Mouse (Mus musculus): ENCODE data around the gene Galntl6. TPM values are rescaled to one million over a fixed set of nuclear protein-coding genes. Genes with fewer than 3 reads are reported as not detected.

The Galntl6 gene
- total and polyA plus RNA-seq, 2 experiments from 2014 or later = 17.5 to 24.3 TPM

- Histone ChIP-seq H3K4me2 (ENCODE audit: low read depth, low read length, poor library complexity, severe bottlenecking) (no peak overlapping the region), H3K9me3 (ENCODE audit: low read length) (no peaks in the 10 kb centered on the region), H3K9ac (replicated peaks; ENCODE audit: low read length, poor library complexity, severe bottlenecking) (no peak overlapping the region), H3K27ac (ENCODE audit: low read depth, low read length) (no peak overlapping the region), H3K4me1 (ENCODE audit: insufficient read depth, low read length) (no peaks in the 10 kb centered on the region), H3K4me3 (ENCODE audit: low read depth, low read length) (no peak overlapping the region), H3K27me3 (ENCODE audit: insufficient read depth, low read length) (no peaks in the 10 kb centered on the region), H3K36me3 (ENCODE audit: insufficient read depth, low read length) (no peaks in the 10 kb centered on the region)
- no peak for TF ChIP-seq CTCF (IDR thresholded peaks at IDR 0.05)
- ATAC-seq (ENCODE audit: low FRiP score) (no peak), DNase-seq (ENCODE audit: low spot score) (no peak)
- WGBS = 59% methylated on average over 8 of the region's 8 CpGs
Measured at GRCm38 (mm10) chr8:57731666-57732065, 1180.8 kb downstream of the Galntl6 start.

- no peak overlapping the region for H3K4me3 ChIP-seq (ENCODE audit: low read depth, low read length)
- no peak for ATAC-seq (ENCODE audit: low FRiP score)
- H3K4me2 ChIP-seq (ENCODE audit: low read depth, low read length, poor library complexity, severe bottlenecking) = no peak overlapping the region
- no peaks in the 10 kb centered on the region for H3K27me3 ChIP-seq (ENCODE audit: insufficient read depth, low read length)
- H3K9ac ChIP-seq (replicated peaks; ENCODE audit: low read length, poor library complexity, severe bottlenecking) = no peak overlapping the region
- TF ChIP-seq CTCF (IDR thresholded peaks at IDR 0.05) = no peak
- DNase-seq (ENCODE audit: low spot score) = no peak
- H3K27ac ChIP-seq (ENCODE audit: low read depth, low read length) = no peak overlapping the region
- no peaks in the 10 kb centered on the region for H3K4me1 ChIP-seq (ENCODE audit: insufficient read depth, low read length)
- H3K9me3 ChIP-seq (ENCODE audit: low read length) = no peaks in the 10 kb centered on the region
- H3K36me3 ChIP-seq (ENCODE audit: insufficient read depth, low read length) = no peaks in the 10 kb centered on the region
- WGBS = 69% methylated on average over 2 of the region's 2 CpGs
Measured at GRCm38 (mm10) chr8:57728276-57728675, 1184.2 kb downstream of the Galntl6 start.

- Histone ChIP-seq H3K27ac (ENCODE audit: low read depth, low read length) (no peak overlapping the region), H3K4me1 (ENCODE audit: insufficient read depth, low read length) (no peaks in the 10 kb centered on the region), H3K4me3 (ENCODE audit: low read depth, low read length) (no peak overlapping the region), H3K4me2 (ENCODE audit: low read depth, low read length, poor library complexity, severe bottlenecking) (no peak overlapping the region), H3K36me3 (ENCODE audit: insufficient read depth, low read length) (no peaks in the 10 kb centered on the region), H3K9ac (replicated peaks; ENCODE audit: low read length, poor library complexity, severe bottlenecking) (no peak overlapping the region), H3K9me3 (ENCODE audit: low read length) (no peaks in the 10 kb centered on the region), H3K27me3 (ENCODE audit: insufficient read depth, low read length) (no peaks in the 10 kb centered on the region)
- WGBS = 90% methylated on average over 13 of the region's 13 CpGs
- ATAC-seq (ENCODE audit: low FRiP score) (no peak), DNase-seq (ENCODE audit: low spot score) (no peak)
- no peak for TF ChIP-seq CTCF (IDR thresholded peaks at IDR 0.05)
Measured at GRCm38 (mm10) chr8:57724843-57725627, 1187.4 kb downstream of the Galntl6 start.

Other genes with a start within 250 kb of the Galntl6 start
- 15.5 and 17.3 TPM in 2 replicates for gene BC030500, start 885 bp downstream of the Galntl6 start, total RNA-seq (2014; rRNA removed)
- 14.6 and 16.9 TPM in 2 replicates for gene BC030500, start 885 bp downstream of the Galntl6 start, polyA plus RNA-seq (2015; fragmentation: Nextera tagmentation; extraction: Ambion mirVana)